8 mouse cellular contexts compared by ENCODE assay signal in genomic region chrX:105069671-105070503, GRCm38 (mm10). TPM values are rescaled to one million over a fixed set of nuclear protein-coding genes. Genes with fewer than 3 reads are reported as not detected.
DNase-seq lines count a peak whose midpoint lies in the region; ATAC-seq and TF ChIP-seq lines count a peak whose summit lies in the region.

No protein-coding gene starts in this region.

- peaks cover 35% of the 10 kb centered on the region for H3K36me3 ChIP-seq in heart, embryonic 14.5 days (ENCODE audit: control insufficient read depth, insufficient read depth, low read length)
- peaks cover 30% of the 10 kb centered on the region for H3K36me3 ChIP-seq in liver, embryonic 13.5 days
- 0 out of 2 replicates have a peak, but pooled peaks cover 2% of the 10 kb centered on the region for H3K36me3 ChIP-seq in neural tube, embryonic 11.5 days (ENCODE audit: control insufficient read depth, insufficient read depth, low read length)
- no peaks in the 10 kb centered on the region for H3K36me3 ChIP-seq in stomach, postnatal 0 days (ENCODE audit: control insufficient read depth, insufficient read depth, low read length)

- H3K9me3 ChIP-seq in heart, embryonic 14.5 days (ENCODE audit: control insufficient read depth, low read length), result no peaks in the 10 kb centered on the region
- H3K9me3 ChIP-seq in liver, embryonic 13.5 days (replicated peaks), result no peaks in the 10 kb centered on the region
- H3K9me3 ChIP-seq in neural tube, embryonic 11.5 days (ENCODE audit: control insufficient read depth, low read length), result no peaks in the 10 kb centered on the region
- no peaks in the 10 kb centered on the region for H3K9me3 ChIP-seq in stomach, postnatal 0 days (ENCODE audit: control insufficient read depth, low read length)

- H3K4me3 ChIP-seq in heart, embryonic 14.5 days (ENCODE audit: control insufficient read depth in 1 of 2, insufficient read depth in 1 of 2, low read depth in 1 of 2, low read length in 2 of 2), result peak overlapping the region; percentile 55 to 68
- peak overlapping the region; percentile 74 for H3K4me3 ChIP-seq in liver, embryonic 13.5 days (replicated peaks)
- H3K4me3 ChIP-seq in neural tube, embryonic 11.5 days (ENCODE audit: low read depth, low read length), result peak overlapping the region; percentile 55
- peak overlapping the region; percentile 58 for H3K4me3 ChIP-seq in stomach, postnatal 0 days (ENCODE audit: low read depth, low read length)

- peak overlapping the region; percentile 64 to 73 for H3K27ac ChIP-seq in heart, embryonic 14.5 days (replicated peaks in 1 of 2; ENCODE audit: control insufficient read depth in 1 of 2, insufficient read depth in 1 of 2, low read depth in 2 of 2, low read length in 2 of 2)
- H3K27ac ChIP-seq in liver, embryonic 13.5 days, result peak overlapping the region; percentile 87
- H3K27ac ChIP-seq in neural tube, embryonic 11.5 days (ENCODE audit: low read depth, low read length), result no peak overlapping the region
- no peak overlapping the region for H3K27ac ChIP-seq in stomach, postnatal 0 days (replicated peaks)

- peak; percentile 68 for TF ChIP-seq CTCF in stomach, postnatal 0 days (IDR thresholded peaks at IDR 0.05; ENCODE audit: low read depth)

- peak overlapping the region; percentile 81 for H3K9ac ChIP-seq in heart, embryonic 14.5 days (ENCODE audit: low read length)
- peak overlapping the region; percentile 78 for H3K9ac ChIP-seq in liver, embryonic 13.5 days
- H3K9ac ChIP-seq in neural tube, embryonic 11.5 days (ENCODE audit: low read length), result peak overlapping the region; percentile 49
- peak overlapping the region; percentile 65 for H3K9ac ChIP-seq in stomach, postnatal 0 days (ENCODE audit: low read length)

- TF ChIP-seq EP300 in stomach, postnatal 0 days (optimal IDR thresholded peaks at IDR 0.05), result peak; percentile 65

- WGBS in heart, embryonic 14.5 days, result under 1% methylated on average over 32 of the region's 32 CpGs
- WGBS in liver, embryonic 13.5 days (ENCODE audit: insufficient replicate concordance), result 1% methylated on average over 31 of the region's 32 CpGs
- under 1% methylated on average over 32 of the region's 32 CpGs for WGBS in neural tube, embryonic 11.5 days
- 2% methylated on average over 32 of the region's 32 CpGs for whole genome bisulfite sequencing in stomach, postnatal 0 days

- no peaks in the 10 kb centered on the region for H3K27me3 ChIP-seq in heart, embryonic 14.5 days (ENCODE audit: control insufficient read depth, insufficient read depth, low read length)
- no peaks in the 10 kb centered on the region for H3K27me3 ChIP-seq in liver, embryonic 13.5 days
- H3K27me3 ChIP-seq in neural tube, embryonic 11.5 days (ENCODE audit: control insufficient read depth, insufficient read depth, low read length), result no peaks in the 10 kb centered on the region
- no peaks in the 10 kb centered on the region for H3K27me3 ChIP-seq in stomach, postnatal 0 days (ENCODE audit: control insufficient read depth, insufficient read depth, low read length)

- peak overlapping the region; percentile 74 for H3K4me2 ChIP-seq in heart, embryonic 14.5 days (ENCODE audit: low read length)
- peak overlapping the region; percentile 71 for H3K4me2 ChIP-seq in liver, embryonic 13.5 days
- peak overlapping the region; percentile 53 for H3K4me2 ChIP-seq in neural tube, embryonic 11.5 days (ENCODE audit: low read depth)
- peak overlapping the region; percentile 61 for H3K4me2 ChIP-seq in stomach, postnatal 0 days (replicated peaks; ENCODE audit: low read depth)

- DNase-seq in CD8-positive naive resting alpha-beta T cell, adult 2 months (ENCODE audit: low read depth in 2 of 2, low spot score in 2 of 2), result peak; percentile 60 to 76
- DNase-seq in c-Kit-negative CD71-positive TER-119-positive erythroid progenitor cells, embryonic 14.5 days (ENCODE audit: low read depth, low spot score), result peak; percentile 73
- peak; percentile 56 for DNase-seq in fibroblast of lung, adult 2 months (ENCODE audit: low read depth)
- peak; percentile 85 for DNase-seq in kidney, postnatal 14 days
- peak; percentile 74 for DNase-seq in liver, embryonic 13.5 days
- DNase-seq in neural tube, embryonic 11.5 days (ENCODE audit: low spot score), result peak; percentile 82
- DNase-seq in stomach, postnatal 0 days (ENCODE audit: low spot score), result peak; percentile 66

- ATAC-seq in heart, embryonic 14.5 days (ENCODE audit: insufficient number of reproducible peaks, insufficient read depth, low FRiP score, low read depth), result peak; percentile 76
- ATAC-seq in liver, embryonic 13.5 days (ENCODE audit: low read depth), result peak; percentile 95
- ATAC-seq in neural tube, embryonic 11.5 days (ENCODE audit: insufficient read depth, low FRiP score, low TSS enrichment), result peak; percentile 92
- peak; percentile 93 for ATAC-seq in stomach, postnatal 0 days (ENCODE audit: low FRiP score, low TSS enrichment)

- H3K4me1 ChIP-seq in heart, embryonic 14.5 days (ENCODE audit: control insufficient read depth in 2 of 2, insufficient read depth in 2 of 2, low read length in 2 of 2), result peaks cover 0 to 6% of the 10 kb centered on the region in 2 experiments; a peak in 2 of 4 replicates
- peaks cover 11% of the 10 kb centered on the region; the same call in 1 of the 2 replicates for H3K4me1 ChIP-seq in liver, embryonic 13.5 days (replicated peaks)
- H3K4me1 ChIP-seq in neural tube, embryonic 11.5 days (ENCODE audit: control insufficient read depth, insufficient read depth, low read length), result no peaks in the 10 kb centered on the region
- no peaks in the 10 kb centered on the region for H3K4me1 ChIP-seq in stomach, postnatal 0 days (replicated peaks; ENCODE audit: control insufficient read depth, insufficient read depth)

RNA-seq across cellular contexts. Expression of gene Pbdc1, which starts 9.7 kb away (rescaled TPM):
- polyA plus RNA-seq in heart, embryonic 14.5 days (2014; fragmentation: Nextera tagmentation; extraction: Ambion mirVana), result 28.5 and 39.0 TPM in 2 replicates
- 54.0 and 61.4 TPM in 2 replicates for polyA plus RNA-seq in liver, embryonic 13.5 days (2015; fragmentation: Nextera tagmentation; extraction: Ambion mirVana)
- polyA plus RNA-seq in neural tube, embryonic 11.5 days (2014; fragmentation: Nextera tagmentation; extraction: Ambion mirVana), result 61.5 and 64.3 TPM in 2 replicates
- 35.8 and 40.3 TPM in 2 replicates for polyA plus RNA-seq in stomach, postnatal 0 days (2015; fragmentation: Nextera tagmentation; extraction: Ambion mirVana)

RNA-seq across cellular contexts. Expression of gene Magee1, which starts 50.3 kb away (rescaled TPM):
- polyA plus RNA-seq in heart, embryonic 14.5 days (2014; fragmentation: Nextera tagmentation; extraction: Ambion mirVana), result 7.5 and 9.3 TPM in 2 replicates
- polyA plus RNA-seq in liver, embryonic 13.5 days (2015; fragmentation: Nextera tagmentation; extraction: Ambion mirVana), result 2.1 and 2.5 TPM in 2 replicates
- 37.6 and 42.2 TPM in 2 replicates for polyA plus RNA-seq in neural tube, embryonic 11.5 days (2014; fragmentation: Nextera tagmentation; extraction: Ambion mirVana)
- 9.5 and 10.3 TPM in 2 replicates for polyA plus RNA-seq in stomach, postnatal 0 days (2015; fragmentation: Nextera tagmentation; extraction: Ambion mirVana)

Comparison
In these comparisons a context has a peak if more than half of its experiments do, and no peak if none do; other contexts are left out.
1. H3K27ac ChIP-seq: peak in heart, embryonic 14.5 days (2 of 2) and liver, embryonic 13.5 days (single experiment); none in neural tube, embryonic 11.5 days (single experiment) and stomach, postnatal 0 days (single experiment).
2. Peak in every context shown above with its lines, with median percentiles within 50 percentile points of each other: DNase-seq, ATAC-seq, H3K4me2 ChIP-seq, H3K4me3 ChIP-seq and H3K9ac ChIP-seq.